Comparison of ENCODE assay signal across 15 mouse cellular contexts in genomic region chr19:40748559-40748958, GRCm38 (mm10). TPM values are rescaled to one million over a fixed set of nuclear protein-coding genes. Genes with fewer than 3 reads are reported as not detected.
DNase-seq lines count a peak whose midpoint lies in the region; ATAC-seq and TF ChIP-seq lines count a peak whose summit lies in the region.
"Had no signal": no experiment of that assay in that cellular context is flagged by ENCODE, and none has a peak within 500 bp of the region (broad histone marks: within the 10 kb centered on the region; RNA-seq: fewer than 3 reads in every experiment).

Gene Cc2d2b (plus strand): TSS chr19:40748753.

- no peaks in the 10 kb centered on the region for H3K27me3 ChIP-seq in hindbrain, embryonic 16.5 days (replicated peaks; ENCODE audit: control insufficient read depth, insufficient read depth, low read length)
- H3K27me3 ChIP-seq in hindbrain, embryonic 11.5 days (ENCODE audit: control insufficient read depth, insufficient read depth, low read length) = no peaks in the 10 kb centered on the region
- H3K27me3 ChIP-seq in ES-Bruce4 (ENCODE audit: control insufficient read depth, insufficient read depth, low read length, poor library complexity, severe bottlenecking) = no peaks in the 10 kb centered on the region
- no peaks in the 10 kb centered on the region for H3K27me3 ChIP-seq in embryonic facial prominence, embryonic 10.5 days (replicated peaks; ENCODE audit: low read depth, poor library complexity, severe bottlenecking)
- H3K27me3 ChIP-seq: kidney, embryonic 15.5 days had no signal

- H3K36me3 ChIP-seq in hindbrain, embryonic 16.5 days (ENCODE audit: control insufficient read depth, insufficient read depth, low read length) = no peaks in the 10 kb centered on the region
- H3K36me3 ChIP-seq in hindbrain, embryonic 11.5 days (ENCODE audit: control insufficient read depth, insufficient read depth, low read length) = no peaks in the 10 kb centered on the region
- H3K36me3 ChIP-seq in ES-Bruce4 (ENCODE audit: control insufficient read depth, insufficient read depth, low read length, poor library complexity, severe bottlenecking) = no peaks in the 10 kb centered on the region
- H3K36me3 ChIP-seq in embryonic facial prominence, embryonic 10.5 days (replicated peaks) = no peaks in the 10 kb centered on the region
- H3K36me3 ChIP-seq: kidney, embryonic 15.5 days had no signal

- H3K4me2 ChIP-seq in hindbrain, embryonic 16.5 days (ENCODE audit: low read length) = peak within 1 kb of the TSS; percentile 14; the same call in 1 of the 2 replicates
- H3K4me2 ChIP-seq in hindbrain, embryonic 11.5 days (replicated peaks; ENCODE audit: low read depth, low read length) = no peak within 1 kb of the TSS
- H3K4me2 ChIP-seq: kidney, embryonic 15.5 days had no signal

- DNase-seq in heart, adult 11 months = peak; percentile 78
- DNase-seq in heart, adult 8-10 months (ENCODE audit: low spot score) = no peak
- no peak for DNase-seq in hindbrain, embryonic 11.5 days (ENCODE audit: low spot score)
- DNase-seq in embryonic facial prominence, embryonic 10.5 days (ENCODE audit: low spot score) = peak; percentile 39
- DNase-seq in thymus, postnatal 4 days = no peak
- DNase-seq: adrenal gland, adult 8-10 months; cerebellum, postnatal 25 days; lung, adult 2 months; spleen, adult 18-20 months had no signal

- H3K9me3 ChIP-seq in hindbrain, embryonic 16.5 days (ENCODE audit: control insufficient read depth, low read length) = no peaks in the 10 kb centered on the region
- no peaks in the 10 kb centered on the region for H3K9me3 ChIP-seq in hindbrain, embryonic 11.5 days (ENCODE audit: control insufficient read depth, low read length)
- H3K9me3 ChIP-seq in ES-Bruce4 (replicated peaks; ENCODE audit: control insufficient read depth, insufficient read depth, low read length, poor library complexity, severe bottlenecking) = no peaks in the 10 kb centered on the region
- H3K9me3 ChIP-seq in embryonic facial prominence, embryonic 10.5 days = no peaks in the 10 kb centered on the region
- H3K9me3 ChIP-seq: kidney, embryonic 15.5 days had no signal

- TF ChIP-seq CTCF in ES-Bruce4 (IDR thresholded peaks at IDR 0.05; ENCODE audit: low read depth, low read length) = no peak

- WGBS in hindbrain, embryonic 16.5 days = 74% methylated on average over 16 of the region's 17 CpGs
- 64% methylated on average over 12 of the region's 17 CpGs for WGBS in hindbrain, embryonic 11.5 days
- 69% methylated on average over 17 of the region's 17 CpGs for WGBS in embryonic facial prominence, embryonic 10.5 days

- ATAC-seq in hindbrain, embryonic 16.5 days = 0 out of 2 replicates have a peak, but pooled peaks have one; percentile 24
- ATAC-seq in hindbrain, embryonic 11.5 days (ENCODE audit: low FRiP score) = no peak
- no peak for ATAC-seq in megakaryocyte, adult 5-6 weeks (ENCODE audit: poor library complexity, severe bottlenecking)

- no peaks in the 10 kb centered on the region for H3K4me1 ChIP-seq in hindbrain, embryonic 16.5 days (ENCODE audit: control insufficient read depth, insufficient read depth, low read depth, low read length)
- H3K4me1 ChIP-seq in hindbrain, embryonic 11.5 days (replicated peaks; ENCODE audit: control insufficient read depth, insufficient read depth, low read length) = no peaks in the 10 kb centered on the region
- H3K4me1 ChIP-seq in ES-Bruce4 (ENCODE audit: control insufficient read depth, insufficient read depth, low read length) = no peaks in the 10 kb centered on the region
- peaks cover 4% of the 10 kb centered on the region; the same call in 1 of the 2 replicates for H3K4me1 ChIP-seq in embryonic facial prominence, embryonic 10.5 days
- H3K4me1 ChIP-seq: kidney, embryonic 15.5 days had no signal

- TF ChIP-seq POLR2A in ES-Bruce4 (IDR thresholded peaks at IDR 0.05; ENCODE audit: insufficient read depth, low read length) = no peak

- no peak within 1 kb of the TSS for H3K9ac ChIP-seq in hindbrain, embryonic 16.5 days (ENCODE audit: low read depth, low read length)
- H3K9ac ChIP-seq in hindbrain, embryonic 11.5 days (ENCODE audit: low read depth, low read length) = no peak within 1 kb of the TSS
- no peak within 1 kb of the TSS for H3K9ac ChIP-seq in ES-Bruce4 (ENCODE audit: low read depth, poor library complexity, severe bottlenecking)
- H3K9ac ChIP-seq: kidney, embryonic 15.5 days had no signal

- no peak for TF ChIP-seq EP300 in ES-Bruce4 (IDR thresholded peaks at IDR 0.05; ENCODE audit: insufficient read depth, low read depth, low read length)

- H3K27ac ChIP-seq in hindbrain, embryonic 16.5 days (ENCODE audit: low read depth, low read length) = no peak within 1 kb of the TSS
- H3K27ac ChIP-seq in hindbrain, embryonic 11.5 days (ENCODE audit: low read depth, low read length) = no peak within 1 kb of the TSS
- no peak within 1 kb of the TSS for H3K27ac ChIP-seq in ES-Bruce4 (ENCODE audit: insufficient read depth, low read length)
- H3K27ac ChIP-seq in embryonic facial prominence, embryonic 10.5 days (replicated peaks) = no peak within 1 kb of the TSS
- H3K27ac ChIP-seq: kidney, embryonic 15.5 days; stomach, postnatal 0 days had no signal

- no peak within 1 kb of the TSS for H3K4me3 ChIP-seq in hindbrain, embryonic 16.5 days (ENCODE audit: low read length)
- H3K4me3 ChIP-seq in hindbrain, embryonic 11.5 days (ENCODE audit: low read depth, low read length) = no peak within 1 kb of the TSS
- H3K4me3 ChIP-seq in ES-Bruce4 (ENCODE audit: low read depth, low read length) = 0 out of 2 replicates have a peak within 1 kb of the TSS, but pooled peaks have one; percentile 28
- peak within 1 kb of the TSS; percentile 35; the same call in 1 of the 2 replicates for H3K4me3 ChIP-seq in embryonic facial prominence, embryonic 10.5 days
- H3K4me3 ChIP-seq: kidney, embryonic 15.5 days had no signal

RNA-seq across cellular contexts. Expression of gene Cc2d2b, which starts in this region (rescaled TPM):
- not detected for total RNA-seq in heart, adult 8-10 months (2022)
- 0.12 and 0.44 TPM in 2 replicates for polyA plus RNA-seq in hindbrain, embryonic 16.5 days (2015; fragmentation: Nextera tagmentation; extraction: Ambion mirVana)
- polyA plus RNA-seq in hindbrain, embryonic 11.5 days (2014; fragmentation: Nextera tagmentation; extraction: Ambion mirVana) = 0.20 and 0.61 TPM in 2 replicates
- 0.53 and 0.60 TPM in 2 replicates for polyA plus RNA-seq in ES-Bruce4 (2011; ENCODE audit: insufficient read depth, insufficient read length, low read depth, missing spikeins)
- polyA plus RNA-seq in embryonic facial prominence, embryonic 10.5 days (2016; fragmentation: Nextera tagmentation; extraction: Ambion mirVana) = 0.22 and 0.38 TPM in 2 replicates
- not detected in 2 replicates for total RNA-seq in megakaryocyte, adult 5-6 weeks (2015)
- total RNA-seq in megakaryocyte, adult 5-6 weeks (2017) = not detected in 2 replicates
- total RNA-seq: adrenal gland, adult 8-10 months had no signal
- polyA plus RNA-seq: C2C12 had no signal

Comparison
In these comparisons a context has a peak if more than half of its experiments do, and no peak if none do; other contexts are left out.
1. Peak in ATAC-seq and H3K4me2 ChIP-seq in hindbrain, embryonic 16.5 days; RNA of the gene not detected or under 1 TPM.
2. Peak in DNase-seq and H3K4me3 ChIP-seq in embryonic facial prominence, embryonic 10.5 days; RNA of the gene not detected or under 1 TPM.